Mouse (Mus musculus): ENCODE measurements around the gene Olfr370.

- TF ChIP-seq CTCF (IDR thresholded peaks at IDR 0.05; ENCODE audit: control insufficient read depth, insufficient read depth, low read length): no peak
- TF ChIP-seq POLR2A (IDR thresholded peaks at IDR 0.05; ENCODE audit: borderline replicate concordance, control insufficient read depth, low read depth, low read length): no peak
Observed at GRCm38 (mm10) chr8:83592682-83593081, 57.1 kb downstream of the Olfr370 start.

Measured in bone marrow, adult 2 months (tissue).